Mouse (Mus musculus) ES-E14 (cell line): ENCODE data around the gene Slc1a3. TPM values are rescaled to one million over a fixed set of nuclear protein-coding genes. Genes with fewer than 3 reads are reported as not detected.
A peak's percentile ranks its signal among the peaks of the same experiment; 100 is the strongest.

ENCODE experiments used
- DNase-seq: peaks from one replicate; pipeline ENCODE4 v3.0.0-alpha.2; 2013; ENCODE audit warnings: low read depth, low spot score
- H3K27ac ChIP-seq: 2 replicates; pipeline ENCODE4 v1.5.1; 2012; ENCODE audit warnings: low read depth, mild to moderate bottlenecking, low read length, moderate library complexity, mixed read lengths; ENCODE audit not compliant: poor library complexity, insufficient read depth, severe bottlenecking
- H3K36me3 ChIP-seq: 2 replicates; pipeline ENCODE4 v1.6.1; 2012; ENCODE audit warnings: mild to moderate bottlenecking, low read length, moderate library complexity, mixed read lengths; ENCODE audit not compliant: control insufficient read depth, poor library complexity, insufficient read depth, severe bottlenecking
- H3K4me1 ChIP-seq, 2 experiments: fragments of 150-350 bp in 1 of 2; sonication (generic) in 1 of 2; 2 replicates each; pipeline ENCODE4 v1.6.1; 2012; ENCODE audit warnings: low read length in 2 of 2, mild to moderate bottlenecking in 1 of 2, mixed read lengths in 1 of 2; ENCODE audit not compliant: control insufficient read depth in 2 of 2, insufficient read depth in 2 of 2, poor library complexity in 1 of 2
- H3K4me3 ChIP-seq, 2 experiments: fragments of 150-350 bp in 1 of 2; sonication (generic) in 1 of 2; 2 replicates each; pipeline ENCODE4 v1.5.1; 2012; ENCODE audit warnings: low read length in 2 of 2, low read depth in 1 of 2, mild to moderate bottlenecking in 1 of 2, mixed read lengths in 1 of 2; ENCODE audit not compliant: insufficient read depth in 1 of 2, poor library complexity in 1 of 2, severe bottlenecking in 1 of 2
- H3K9ac ChIP-seq: 2 replicates; pipeline ENCODE4 v1.6.1; 2012; ENCODE audit warnings: low read depth, mild to moderate bottlenecking, low read length, mixed read lengths; ENCODE audit not compliant: poor library complexity, insufficient read depth, severe bottlenecking
- H3K9me3 ChIP-seq: fragments of 150-350 bp; sonication (generic); 2 replicates; pipeline ENCODE4 v1.6.1; 2012; ENCODE audit warnings: low read depth, mild to moderate bottlenecking, low read length; ENCODE audit not compliant: control insufficient read depth, insufficient read depth
- CHD2 ChIP-seq: IDR thresholded peaks from 2 replicates; pipeline ENCODE4 v1.6.1; 2014; ENCODE audit warnings: mild to moderate bottlenecking, low read depth, low read length, inconsistent platforms
- HCFC1 ChIP-seq: IDR thresholded peaks from 2 replicates; pipeline ENCODE4 v1.6.1; 2012; ENCODE audit warnings: low read length, inconsistent platforms, borderline replicate concordance; ENCODE audit not compliant: insufficient read depth
- MAFK ChIP-seq: IDR thresholded peaks from 2 replicates; pipeline ENCODE4 v1.6.1; 2014; ENCODE audit warnings: mild to moderate bottlenecking, low read depth, low read length, inconsistent platforms; ENCODE audit not compliant: insufficient read depth
- ZC3H11A ChIP-seq: IDR thresholded peaks from 2 replicates; pipeline ENCODE4 v1.6.1; 2012; ENCODE audit warnings: low read depth, mild to moderate bottlenecking, inconsistent platforms, low read length, borderline replicate concordance
- ZNF384 ChIP-seq: IDR thresholded peaks from 2 replicates; pipeline ENCODE4 v1.6.1; 2012; ENCODE audit warnings: low read depth, low read length, inconsistent platforms
- in situ Hi-C, 2 experiments: fragments of 600-800 bp; cut with MboI; formaldehyde crosslinking; loops; one replicate each; pipeline ENCODE4 v1.15.1; 2025; ENCODE audit warnings: low sequenced_read_pairs in 2 of 2, inconsistent platforms in 1 of 2; ENCODE audit not compliant: unreplicated experiment in 2 of 2
- total RNA-seq: library from RNA; depleted of rRNA; stranded (reverse); fragments of 300-350 nt; gene quantifications from 2 replicates; pipeline ENCODE4 v1.2.3, GENCODE M21; 2012

Gene Slc1a3
- total RNA-seq, 1 experiment = 17.8 TPM

GRCm38 (mm10) chr15:8601312-8602146 is 109.0 kb downstream of the Slc1a3 start:
- DNase-seq = no peak
- no peaks in the 10 kb centered on the region for H3K9me3 ChIP-seq
- no peak overlapping the region for H3K9ac ChIP-seq
- in situ Hi-C loops = no loop called here
- no peak overlapping the region for H3K4me3 ChIP-seq
- TF ChIP-seq CHD2 = no peak
- no peak for TF ChIP-seq ZNF384
- TF ChIP-seq MAFK = no peak
- no peak for TF ChIP-seq ZC3H11A
- H3K36me3 ChIP-seq = no peaks in the 10 kb centered on the region
- H3K4me1 ChIP-seq = no peaks in the 10 kb centered on the region
- no peak overlapping the region for H3K27ac ChIP-seq

- no peak for DNase-seq
- in situ Hi-C loops = no loop called here
- TF ChIP-seq HCFC1 (no peak), MAFK (no peak), CHD2 (no peak), ZC3H11A (no peak), ZNF384 (no peak)
- Histone ChIP-seq H3K36me3 (no peaks in the 10 kb centered on the region), H3K4me1 (peaks cover 0 to 2% of the 10 kb centered on the region in 2 experiments; a peak in 1 of 4 replicates), H3K27ac (no peak overlapping the region), H3K9me3 (no peaks in the 10 kb centered on the region), H3K4me3 (no peak overlapping the region), H3K9ac (no peak overlapping the region)
Observed at GRCm38 (mm10) chr15:8596375-8596900, 114.1 kb downstream of the Slc1a3 start.

GRCm38 (mm10) chr15:8595226-8595625 is 115.3 kb downstream of the Slc1a3 start:
- in situ Hi-C loops = no loop called here
- no peak overlapping the region for H3K27ac ChIP-seq
- no peak overlapping the region for H3K9ac ChIP-seq
- TF ChIP-seq ZC3H11A (0 out of 2 replicates have a peak, but pooled peaks have one; percentile 29), MAFK (no peak)
- peaks cover 0 to 2% of the 10 kb centered on the region in 2 experiments; a peak in 1 of 4 replicates for H3K4me1 ChIP-seq
- no peaks in the 10 kb centered on the region for H3K36me3 ChIP-seq
- H3K4me3 ChIP-seq = peak overlapping the region in 1 of 2 experiments; percentile 58; a peak in 2 of 4 replicates
- H3K9me3 ChIP-seq = no peaks in the 10 kb centered on the region
- DNase-seq = peak; percentile 30

- no peaks in the 10 kb centered on the region for H3K9me3 ChIP-seq
- in situ Hi-C loops = loop anchor here in 1 of 2 experiments (10.0 kb wide), 1 partner anchor 135 kb away; no protein-coding TSS in a partner anchor
- TF ChIP-seq MAFK (no peak), ZNF384 (no peak), ZC3H11A (peak; percentile 83), HCFC1 (no peak), CHD2 (no peak)
- H3K9ac ChIP-seq = no peak overlapping the region
- DNase-seq = peak; percentile 79
- no peak overlapping the region for H3K27ac ChIP-seq
- peaks cover 0 to 6% of the 10 kb centered on the region in 2 experiments; a peak in 1 of 4 replicates for H3K4me1 ChIP-seq
- H3K36me3 ChIP-seq = no peaks in the 10 kb centered on the region
- no peak overlapping the region for H3K4me3 ChIP-seq
Observed at GRCm38 (mm10) chr15:8589503-8590116, 121.0 kb downstream of the Slc1a3 start.
